Mouse (Mus musculus) liver, embryonic 14.5 days (tissue): ENCODE data around the gene Cntnap2. TPM values are rescaled to one million over a fixed set of nuclear protein-coding genes. Genes with fewer than 3 reads are reported as not detected.

Experiments used
- ATAC-seq: fragments of 200-750 bp; cut with Nextera tagmentation; 2 replicates; pipeline ENCODE4 v1.8.0; 2017; ENCODE audit warnings: moderate number of reproducible peaks, mild to moderate bottlenecking, moderate library complexity; ENCODE audit not compliant: insufficient read depth
- DNase-seq, 3 experiments: peaks; one replicate each; pipeline ENCODE4 v3.0.0-alpha.2; 2012 to 2013; ENCODE audit warnings: low read depth in 3 of 3, low spot score in 3 of 3
- H3K27ac ChIP-seq: fragments of 300-500 bp; sonication (generic); 2 replicates; pipeline ENCODE4 v1.5.1; 2014; ENCODE audit warnings: moderate library complexity, mild to moderate bottlenecking, control low read depth, inconsistent platforms
- H3K27me3 ChIP-seq: fragments of 300-500 bp; sonication (generic); 2 replicates; pipeline ENCODE4 v1.6.1; 2014; ENCODE audit warnings: mild to moderate bottlenecking, low read length, moderate library complexity; ENCODE audit not compliant: control insufficient read depth, insufficient read depth
- H3K36me3 ChIP-seq: fragments of 300-500 bp; sonication (generic); replicated peaks from 2 replicates; pipeline ENCODE4 v1.6.1; 2014; ENCODE audit warnings: low read depth; ENCODE audit not compliant: control insufficient read depth, insufficient read depth
- H3K4me1 ChIP-seq, 2 experiments: fragments of 200-500 bp in 1 of 2; fragments of 300-500 bp in 1 of 2; sonication (generic) in 1 of 2; replicated peaks; 2 replicates each; pipeline ENCODE4 v1.6.1; 2012 to 2014; ENCODE audit warnings: antibody characterized with exemption in 1 of 2, inconsistent platforms in 1 of 2, low read length in 1 of 2; ENCODE audit not compliant: control insufficient read depth in 2 of 2, insufficient read depth in 2 of 2
- H3K4me2 ChIP-seq: fragments of 300-500 bp; sonication (generic); 2 replicates; pipeline ENCODE4 v1.6.1; 2014; ENCODE audit warnings: low read depth, mild to moderate bottlenecking, control low read depth, moderate library complexity
- H3K4me3 ChIP-seq, 2 experiments: fragments of 200-500 bp in 1 of 2; fragments of 300-500 bp in 1 of 2; sonication (generic) in 1 of 2; 2 replicates each; pipeline ENCODE4 v1.5.1; 2012 to 2014; ENCODE audit warnings: low read depth in 2 of 2, low read length in 2 of 2, mild to moderate bottlenecking in 2 of 2, control low read depth in 1 of 2, inconsistent platforms in 1 of 2, moderate library complexity in 1 of 2; ENCODE audit not compliant: insufficient read depth in 1 of 2
- H3K9ac ChIP-seq: fragments of 300-500 bp; sonication (generic); replicated peaks from 2 replicates; pipeline ENCODE4 v1.6.1; 2014; ENCODE audit warnings: mild to moderate bottlenecking, control low read depth, moderate library complexity
- H3K9me3 ChIP-seq: fragments of 300-500 bp; sonication (generic); 2 replicates; pipeline ENCODE4 v1.6.1; 2016; ENCODE audit warnings: low read length, mixed read lengths; ENCODE audit not compliant: control insufficient read depth
- CTCF ChIP-seq: IDR thresholded peaks from 2 replicates; pipeline ENCODE4 v1.5.1; 2016; ENCODE audit warnings: antibody characterized with exemption, low read depth, control low read depth
- EP300 ChIP-seq: IDR thresholded peaks from 2 replicates; pipeline ENCODE4 v1.6.1; 2016; ENCODE audit warnings: antibody characterized with exemption, low read depth
- WGBS: fragments of 180-500 bp; shearing (Covaris S2); extraction: QIAGEN DNeasy Blood & Tissue Kit; methylation state at CpG from one replicate; pipeline ENCODE4 v1.1.7; 2014; ENCODE audit not compliant: insufficient replicate concordance; 5-methylcytosine and 5-hydroxymethylcytosine counted together
- polyA plus RNA-seq, 2 experiments: library from polyadenylated mRNA; depleted of rRNA in 1 of 2; stranded (reverse) in 1 of 2; unstranded in 1 of 2; fragments of >200 nt; fragmentation: Nextera tagmentation in 1 of 2; extraction: Ambion mirVana in 1 of 2; gene quantifications; 2 replicates each; pipeline versions ENCODE4 v1.2.1 to v1.2.3; 2012 to 2014

The Cntnap2 gene
- polyA plus RNA-seq, 2 experiments, result 0.38 to 0.39 TPM

- H3K27me3 ChIP-seq, result no peaks in the 10 kb centered on the region
- H3K27ac ChIP-seq, result no peak overlapping the region
- DNase-seq (peak in 1 of 3 experiments; percentile 11), ATAC-seq (no peak)
- H3K36me3 ChIP-seq, result no peaks in the 10 kb centered on the region
- no peaks in the 10 kb centered on the region for H3K9me3 ChIP-seq
- 28% methylated on average over 10 of the region's 10 CpGs for WGBS
- no peak overlapping the region for H3K4me2 ChIP-seq
- no peak for TF ChIP-seq EP300
- TF ChIP-seq CTCF, result peak; percentile 75
- H3K4me1 ChIP-seq, result no peaks in the 10 kb centered on the region
- H3K9ac ChIP-seq, result no peak overlapping the region
- no peak overlapping the region for H3K4me3 ChIP-seq
Measured at GRCm38 (mm10) chr6:46961022-46961686, 1902.0 kb downstream of the Cntnap2 start.

GRCm38 (mm10) chr6:46963261-46963660, 1904.1 kb downstream of the Cntnap2 start:
- Histone ChIP-seq H3K4me2 (no peak overlapping the region), H3K4me3 (no peak overlapping the region)
- 74% methylated on average over 2 of the region's 2 CpGs for WGBS

GRCm38 (mm10) chr6:46963693-46964092, 1904.5 kb downstream of the Cntnap2 start:
- H3K36me3 ChIP-seq, result no peaks in the 10 kb centered on the region
- no peaks in the 10 kb centered on the region for H3K27me3 ChIP-seq
- ATAC-seq (no peak), DNase-seq (no peak)
- H3K9ac ChIP-seq, result no peak overlapping the region
- 59% methylated on average over 3 of the region's 3 CpGs for WGBS
- no peak overlapping the region for H3K27ac ChIP-seq
- H3K4me1 ChIP-seq, result no peaks in the 10 kb centered on the region
- TF ChIP-seq CTCF (no peak), EP300 (no peak)
- no peak overlapping the region for H3K4me3 ChIP-seq
- H3K4me2 ChIP-seq, result no peak overlapping the region
- H3K9me3 ChIP-seq, result no peaks in the 10 kb centered on the region

More at GRCm38 (mm10) chr6:46963261-46963660, 1904.1 kb downstream of the Cntnap2 start:
- no peaks in the 10 kb centered on the region for H3K4me1 ChIP-seq
- H3K36me3 ChIP-seq, result no peaks in the 10 kb centered on the region
- no peak overlapping the region for H3K27ac ChIP-seq
- ATAC-seq (no peak), DNase-seq (no peak)
- H3K9me3 ChIP-seq, result no peaks in the 10 kb centered on the region
- H3K27me3 ChIP-seq, result no peaks in the 10 kb centered on the region
- H3K9ac ChIP-seq, result no peak overlapping the region
- TF ChIP-seq EP300, result no peak
- no peak for TF ChIP-seq CTCF

- Histone ChIP-seq H3K4me2 (no peak overlapping the region), H3K9ac (no peak overlapping the region), H3K27me3 (no peaks in the 10 kb centered on the region), H3K9me3 (no peaks in the 10 kb centered on the region), H3K4me3 (no peak overlapping the region), H3K36me3 (no peaks in the 10 kb centered on the region), H3K27ac (no peak overlapping the region), H3K4me1 (no peaks in the 10 kb centered on the region)
- WGBS, result 54% methylated on average over 2 of the region's 2 CpGs
- no peak for ATAC-seq
- TF ChIP-seq CTCF (no peak), EP300 (no peak)
- no peak for DNase-seq
Measured at GRCm38 (mm10) chr6:46972640-46973039, 1913.5 kb downstream of the Cntnap2 start.

- no peak overlapping the region for H3K27ac ChIP-seq
- no peak overlapping the region for H3K4me2 ChIP-seq
- no peaks in the 10 kb centered on the region for H3K4me1 ChIP-seq
- 65% methylated on average over 6 of the region's 6 CpGs for WGBS
- H3K27me3 ChIP-seq, result no peaks in the 10 kb centered on the region
- TF ChIP-seq CTCF (no peak), EP300 (no peak)
- ATAC-seq (no peak), DNase-seq (no peak)
- no peaks in the 10 kb centered on the region for H3K36me3 ChIP-seq
- H3K9ac ChIP-seq, result no peak overlapping the region
- no peaks in the 10 kb centered on the region for H3K9me3 ChIP-seq
- H3K4me3 ChIP-seq, result no peak overlapping the region
Measured at GRCm38 (mm10) chr6:46996010-46996602, 1936.9 kb downstream of the Cntnap2 start.
